Mouse (Mus musculus): ENCODE data around the gene D6Ertd527e. TPM values are rescaled to one million over a fixed set of nuclear protein-coding genes. Genes with fewer than 3 reads are reported as not detected.

D6Ertd527e gene
- polyA plus RNA-seq (2014; fragmentation: Illumina TruSeq; extraction: RNeasy Lipid Tissue Mini Kit (QIAGEN cat#74804); ENCODE audit: low read depth, low replicate concordance) = not detected

GRCm38 (mm10) chr6:87104123-87104796, at the start of gene D6Ertd527e:
Gene D6Ertd527e (plus strand): TSS chr6:87104746.

Other genes with a start within 250 kb of the D6Ertd527e start
- gene Nfu1, start 95.5 kb upstream of the D6Ertd527e start, polyA plus RNA-seq (2014; fragmentation: Illumina TruSeq; extraction: RNeasy Lipid Tissue Mini Kit (QIAGEN cat#74804); ENCODE audit: low read depth, low replicate concordance) = 88.1 TPM
- gene Gfpt1, start 61.9 kb upstream of the D6Ertd527e start, polyA plus RNA-seq (2014; fragmentation: Illumina TruSeq; extraction: RNeasy Lipid Tissue Mini Kit (QIAGEN cat#74804); ENCODE audit: low read depth, low replicate concordance) = 13.3 TPM
- gene Antxr1, start 231.1 kb downstream of the D6Ertd527e start, polyA plus RNA-seq (2014; fragmentation: Illumina TruSeq; extraction: RNeasy Lipid Tissue Mini Kit (QIAGEN cat#74804); ENCODE audit: low read depth, low replicate concordance) = 7.6 TPM
- gene Gkn1, start 246.2 kb downstream of the D6Ertd527e start, polyA plus RNA-seq (2014; fragmentation: Illumina TruSeq; extraction: RNeasy Lipid Tissue Mini Kit (QIAGEN cat#74804); ENCODE audit: low read depth, low replicate concordance) = not detected